Mouse (Mus musculus): ENCODE results near the gene Rassf2.

DNA sequence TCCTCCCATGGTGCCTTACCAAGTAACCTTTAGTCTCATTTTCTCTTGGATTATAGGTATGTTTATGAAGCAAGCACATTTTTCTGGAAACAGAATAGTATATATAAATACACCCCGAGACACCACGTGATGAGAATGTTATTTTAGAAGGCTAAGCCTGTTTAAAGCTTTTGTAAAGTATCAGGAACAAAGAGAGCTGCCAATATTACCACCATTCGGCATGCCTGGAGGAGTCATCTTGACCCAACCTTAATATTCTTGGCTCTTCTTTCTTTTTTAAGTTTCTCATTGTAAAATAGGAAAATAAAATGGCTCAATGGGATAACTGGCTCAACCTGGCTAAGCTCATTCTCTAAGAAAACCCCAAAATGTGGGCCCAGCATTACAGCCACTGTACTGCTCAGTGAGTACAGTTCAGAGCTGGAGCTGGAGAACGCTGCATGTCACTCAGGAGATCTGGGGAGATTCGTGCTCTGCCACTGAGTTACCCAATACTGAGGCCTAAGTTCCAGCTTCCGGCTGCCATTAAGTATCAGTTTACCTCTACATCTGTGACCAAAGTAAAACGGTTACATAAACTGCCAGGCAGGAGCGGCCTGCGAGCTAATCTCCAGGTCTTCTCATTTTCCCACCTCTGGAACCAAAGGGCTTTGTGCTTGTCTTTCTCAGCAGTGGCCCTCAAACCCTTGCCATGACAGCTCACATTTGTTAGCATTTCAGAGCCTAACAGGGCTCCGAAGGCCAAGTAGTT is 40.1 kb upstream of the Rassf2 start:
- TF ChIP-seq CTCF (IDR thresholded peaks at IDR 0.05) (no peak), EP300 (IDR thresholded peaks at IDR 0.05) (no peak)
